Mouse (Mus musculus) heart, adult 2 months (tissue): ENCODE data around the gene Cyp26b1. TPM values are rescaled to one million over a fixed set of nuclear protein-coding genes. Genes with fewer than 3 reads are reported as not detected.
A peak's percentile ranks its signal among the peaks of the same experiment; 100 is the strongest.

Source experiments
- DNase-seq, 2 experiments: peaks; one replicate each; pipeline ENCODE4 v3.0.0; 2021
- H3K27ac ChIP-seq: fragments of 200-600 bp; 2 replicates; pipeline ENCODE4 v1.8.1; 2022
- H3K27me3 ChIP-seq: fragments of 200-500 bp; 2 replicates; pipeline ENCODE4 v1.6.1; 2012; ENCODE audit warnings: mild to moderate bottlenecking, low read length, inconsistent platforms, mixed read lengths; ENCODE audit not compliant: control insufficient read depth, insufficient read depth
- H3K36me3 ChIP-seq: fragments of 200-500 bp; 2 replicates; pipeline ENCODE4 v1.6.1; 2012; ENCODE audit warnings: low read length, inconsistent platforms; ENCODE audit not compliant: control insufficient read depth, insufficient read depth
- H3K4me1 ChIP-seq: fragments of 200-500 bp; 2 replicates; pipeline ENCODE4 v1.6.1; 2011; ENCODE audit warnings: low read length; ENCODE audit not compliant: control insufficient read depth, insufficient read depth
- H3K4me3 ChIP-seq: fragments of 200-600 bp; 2 replicates; pipeline ENCODE4 v1.8.1; 2022
- H3K79me2 ChIP-seq: fragments of 200-500 bp; replicated peaks from 2 replicates; pipeline ENCODE4 v1.6.1; 2012; ENCODE audit warnings: mild to moderate bottlenecking, inconsistent platforms, low read length, moderate library complexity, mixed read lengths; ENCODE audit not compliant: control insufficient read depth, insufficient read depth
- H3K9ac ChIP-seq: fragments of 200-500 bp; 2 replicates; pipeline ENCODE4 v1.6.1; 2012; ENCODE audit warnings: low read depth, mild to moderate bottlenecking, control low read depth, inconsistent platforms, low read length, mixed read lengths
- CTCF ChIP-seq: fragments of 200-600 bp; IDR thresholded peaks from 2 replicates; pipeline ENCODE4 v1.8.1; 2022; ENCODE audit warnings: antibody characterized with exemption, mild to moderate bottlenecking, moderate library complexity
- EP300 ChIP-seq: fragments of 200-500 bp; IDR thresholded peaks from 2 replicates; pipeline ENCODE4 v1.6.1; 2011; ENCODE audit warnings: low read depth, low read length, control low read depth; ENCODE audit not compliant: insufficient read depth
- POLR2A ChIP-seq: fragments of 200-500 bp; IDR thresholded peaks from 2 replicates; pipeline ENCODE4 v1.6.1; 2011; ENCODE audit warnings: mild to moderate bottlenecking, low read depth, low read length, control low read depth; ENCODE audit not compliant: insufficient read depth
- WGBS: fragments of 180-500 bp; shearing (Covaris S2); methylation state at CpG from one replicate; pipeline ENCODE4 v1.1.7; 2018; 5-methylcytosine and 5-hydroxymethylcytosine counted together
- intact Hi-C: fragments of 180-260 bp; cut with DNase I; formaldehyde crosslinking; loops from one replicate; pipeline ENCODE4 v1.15.1; 2025
- polyA plus RNA-seq: library from polyadenylated mRNA; depleted of rRNA; stranded (reverse); fragments of >200 nt; gene quantifications from 2 replicates; pipeline ENCODE4 v1.2.3, GENCODE M21; 2012
- total RNA-seq, 2 experiments: library from RNA; stranded (reverse); gene quantifications; 2 replicates each; pipeline ENCODE4 v1.2.3; 2021

The Cyp26b1 gene
- total and polyA plus RNA-seq, 3 experiments: 1.8 to 41.4 (median 17.1) TPM

DNA sequence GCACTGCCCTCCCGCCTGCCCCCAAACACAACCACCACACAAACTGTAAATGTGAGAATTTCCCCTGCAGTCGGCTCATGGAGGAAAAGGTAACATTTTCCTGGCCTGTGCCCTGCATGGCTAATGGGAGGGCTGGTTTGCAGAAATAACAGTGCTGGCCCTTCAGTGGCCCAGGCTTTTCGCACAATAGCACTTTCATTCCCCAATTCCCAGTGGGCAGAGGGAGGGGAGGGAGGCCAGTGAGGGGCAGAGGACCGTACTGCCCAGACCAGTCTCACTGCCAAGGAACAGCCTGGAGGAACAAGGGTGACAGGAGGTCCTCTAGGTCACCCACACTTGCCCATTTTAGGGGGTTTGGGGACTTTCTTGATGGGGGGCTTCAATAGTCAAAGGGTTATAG lies 15.8 kb downstream of the Cyp26b1 start:
- H3K27me3 ChIP-seq: no peaks in the 10 kb centered on the region; the same call in 1 of the 2 replicates

GRCm38 (mm10) chr6:84573905-84574660 lies 19.6 kb downstream of the Cyp26b1 start:
- WGBS: 47% methylated on average over 25 of the region's 25 CpGs
- DNase-seq: no peak
- no peaks in the 10 kb centered on the region; the same call in 1 of the 2 replicates for H3K27me3 ChIP-seq

More for the DNA sequence above, 15.8 kb downstream of the Cyp26b1 start:
- Histone ChIP-seq H3K9ac (no peak overlapping the region), H3K27ac (no peak overlapping the region), H3K79me2 (no peaks in the 10 kb centered on the region), H3K4me1 (peaks cover 5% of the 10 kb centered on the region), H3K4me3 (no peak overlapping the region), H3K36me3 (no peaks in the 10 kb centered on the region)
- intact Hi-C loops: no loop called here
- TF ChIP-seq CTCF (no peak), EP300 (no peak)
- 76% methylated on average over 4 of the region's 4 CpGs for WGBS
- no peak for DNase-seq

GRCm38 (mm10) chr6:84570039-84570438 lies 23.7 kb downstream of the Cyp26b1 start:
- TF ChIP-seq POLR2A (no peak), CTCF (no peak), EP300 (no peak)
- WGBS: 35% methylated on average over 3 of the region's 3 CpGs
- Histone ChIP-seq H3K4me1 (no peaks in the 10 kb centered on the region), H3K4me3 (no peak overlapping the region), H3K9ac (no peak overlapping the region), H3K27ac (no peak overlapping the region), H3K79me2 (no peaks in the 10 kb centered on the region), H3K27me3 (no peaks in the 10 kb centered on the region; the same call in 1 of the 2 replicates), H3K36me3 (no peaks in the 10 kb centered on the region)
- intact Hi-C loops: no loop called here
- DNase-seq: no peak

More at GRCm38 (mm10) chr6:84573905-84574660, 19.6 kb downstream of the Cyp26b1 start:
- Histone ChIP-seq H3K79me2 (no peaks in the 10 kb centered on the region), H3K9ac (no peak overlapping the region), H3K4me1 (no peaks in the 10 kb centered on the region), H3K36me3 (no peaks in the 10 kb centered on the region), H3K4me3 (no peak overlapping the region), H3K27ac (no peak overlapping the region)
- intact Hi-C loops: no loop called here
- no peak for TF ChIP-seq POLR2A
- TF ChIP-seq CTCF: peak; percentile 38

GRCm38 (mm10) chr6:84569590-84569989 lies 24.1 kb downstream of the Cyp26b1 start:
- no peak overlapping the region for H3K27ac ChIP-seq
- no peaks in the 10 kb centered on the region; the same call in 1 of the 2 replicates for H3K27me3 ChIP-seq
- no peaks in the 10 kb centered on the region for H3K36me3 ChIP-seq
- no peak overlapping the region for H3K9ac ChIP-seq
- no peaks in the 10 kb centered on the region for H3K4me1 ChIP-seq
- no peak for DNase-seq
- H3K79me2 ChIP-seq: no peaks in the 10 kb centered on the region
- intact Hi-C loops: no loop called here
- TF ChIP-seq EP300: no peak
- no peak overlapping the region for H3K4me3 ChIP-seq

GRCm38 (mm10) chr6:84568880-84569279 lies 24.8 kb downstream of the Cyp26b1 start:
- no peak for TF ChIP-seq EP300
- no peak for TF ChIP-seq POLR2A
- no peak for TF ChIP-seq CTCF
- no peaks in the 10 kb centered on the region for H3K27me3 ChIP-seq
- intact Hi-C loops: no loop called here
- H3K4me3 ChIP-seq: no peak overlapping the region
- H3K36me3 ChIP-seq: no peaks in the 10 kb centered on the region
- H3K4me1 ChIP-seq: no peaks in the 10 kb centered on the region
- H3K79me2 ChIP-seq: no peaks in the 10 kb centered on the region
- H3K9ac ChIP-seq: no peak overlapping the region
- no peak for DNase-seq
- WGBS: 63% methylated on average over 6 of the region's 6 CpGs
- no peak overlapping the region for H3K27ac ChIP-seq

DNA sequence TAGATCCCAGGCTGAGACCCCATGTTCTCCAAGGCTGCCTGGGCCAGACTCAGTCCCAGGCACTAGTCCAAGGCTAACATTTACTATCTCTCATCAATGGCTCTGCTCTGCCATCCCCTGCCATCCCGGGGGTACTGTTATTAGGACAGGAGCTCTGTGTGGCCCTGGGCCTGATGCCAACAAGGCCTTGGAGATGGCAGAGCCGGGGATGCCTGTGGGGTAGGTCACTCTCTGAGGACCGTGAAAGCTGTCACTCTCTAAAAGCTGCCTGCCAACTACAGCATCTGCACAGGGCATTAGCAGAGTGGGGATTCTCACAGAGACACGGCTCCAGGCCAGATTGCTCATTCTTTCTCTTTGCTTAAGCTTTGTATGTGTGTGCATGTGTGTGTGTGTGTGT lies 26.0 kb downstream of the Cyp26b1 start:
- Histone ChIP-seq H3K9ac (no peak overlapping the region), H3K27me3 (no peaks in the 10 kb centered on the region), H3K36me3 (no peaks in the 10 kb centered on the region), H3K79me2 (no peaks in the 10 kb centered on the region), H3K27ac (no peak overlapping the region), H3K4me3 (no peak overlapping the region), H3K4me1 (no peaks in the 10 kb centered on the region)
- no peak for TF ChIP-seq POLR2A
- TF ChIP-seq CTCF: no peak
- TF ChIP-seq EP300: no peak
- intact Hi-C loops: no loop called here
- WGBS: 48% methylated on average over 4 of the region's 4 CpGs
- no peak for DNase-seq

GRCm38 (mm10) chr6:84566825-84567224 lies 26.9 kb downstream of the Cyp26b1 start:
- no peak overlapping the region for H3K27ac ChIP-seq
- DNase-seq: no peak
- H3K79me2 ChIP-seq: no peaks in the 10 kb centered on the region
- WGBS: 84% methylated on average over 2 of the region's 2 CpGs
- TF ChIP-seq POLR2A: no peak
- no peak for TF ChIP-seq EP300
- TF ChIP-seq CTCF: no peak
- no peaks in the 10 kb centered on the region for H3K36me3 ChIP-seq
- H3K9ac ChIP-seq: no peak overlapping the region
- no peaks in the 10 kb centered on the region for H3K27me3 ChIP-seq
- no peaks in the 10 kb centered on the region for H3K4me1 ChIP-seq
- H3K4me3 ChIP-seq: no peak overlapping the region
- intact Hi-C loops: no loop called here
